Mouse (Mus musculus) lung, adult 2 months (tissue): Measurements from ENCODE around the gene Prkrip1.

Source experiments
- CTCF ChIP-seq: fragments of 200-500 bp; IDR thresholded peaks from 2 replicates; pipeline ENCODE4 v1.5.1; 2011; ENCODE audit warnings: mild to moderate bottlenecking, low read length, control low read depth; ENCODE audit not compliant: insufficient read depth
- POLR2A ChIP-seq: fragments of 200-500 bp; IDR thresholded peaks from 2 replicates; pipeline ENCODE4 v1.6.1; 2011; ENCODE audit warnings: low read depth, mild to moderate bottlenecking, control low read depth, low read length, borderline replicate concordance; ENCODE audit errors: extremely low read depth

DNA sequence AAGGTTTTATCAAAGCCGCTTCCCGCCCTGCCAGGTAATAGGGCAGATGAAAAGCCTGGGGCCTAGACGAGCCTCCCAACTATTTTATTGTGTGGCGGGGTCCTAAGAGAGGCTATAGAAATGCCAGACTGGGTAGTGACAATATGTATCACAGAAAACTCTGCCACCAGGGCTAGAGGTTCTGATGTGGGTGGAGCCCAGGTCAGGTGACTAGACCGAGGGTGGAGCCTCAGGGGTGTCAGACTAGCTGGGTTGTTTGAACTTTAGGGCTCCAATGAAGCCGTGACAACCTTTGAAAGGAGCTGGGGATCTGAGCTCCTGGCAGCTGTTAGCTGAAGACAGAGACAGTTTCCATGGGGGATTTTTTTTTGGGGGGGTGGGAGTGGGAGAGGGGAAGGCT is 49.7 kb upstream of the Prkrip1 start:
- TF ChIP-seq POLR2A (no peak), CTCF (no peak)
